Mouse (Mus musculus) ES-E14 (cell line): ENCODE results near the gene Zeb2.

Experiments used
- HCFC1 ChIP-seq: IDR thresholded peaks from 2 replicates; pipeline ENCODE4 v1.6.1; 2012; ENCODE audit warnings: low read length, inconsistent platforms, borderline replicate concordance; ENCODE audit not compliant: insufficient read depth
- MAFK ChIP-seq: IDR thresholded peaks from 2 replicates; pipeline ENCODE4 v1.6.1; 2014; ENCODE audit warnings: mild to moderate bottlenecking, low read depth, low read length, inconsistent platforms; ENCODE audit not compliant: insufficient read depth

- TF ChIP-seq MAFK (no peak), HCFC1 (no peak)
Observed at GRCm38 (mm10) chr2:45101040-45101439, 16.2 kb downstream of the Zeb2 start.
